Mouse (Mus musculus): ENCODE data around the gene Nfia. TPM values are rescaled to one million over a fixed set of nuclear protein-coding genes. Genes with fewer than 3 reads are reported as not detected.

Nfia gene
- polyA plus RNA-seq, 1 experiment from 2014 or later = 19.9 TPM

- 16% methylated on average over 4 of the region's 4 CpGs for WGBS
- Histone ChIP-seq H3K9ac (replicated peaks; ENCODE audit: low read length) (peak overlapping the region; percentile 6; the same call in 1 of the 2 replicates), H3K9me3 (ENCODE audit: low read length) (no peaks in the 10 kb centered on the region), H3K4me1 (ENCODE audit: insufficient read depth, low read length) (peaks cover 29% of the 10 kb centered on the region), H3K36me3 (ENCODE audit: insufficient read depth, low read length) (no peaks in the 10 kb centered on the region), H3K4me3 (ENCODE audit: low read length) (peak overlapping the region; percentile 21; the same call in 1 of the 2 replicates), H3K27ac (ENCODE audit: low read length) (peak overlapping the region; percentile 64), H3K4me2 (replicated peaks; ENCODE audit: low read depth, low read length) (peak overlapping the region; percentile 85), H3K27me3 (ENCODE audit: insufficient read depth, low read length) (peaks cover 17% of the 10 kb centered on the region)
- no peak for ATAC-seq (ENCODE audit: low FRiP score, low TSS enrichment)
Measured at GRCm38 (mm10) chr4:97774446-97774950, 2.0 kb downstream of the Nfia start.

DNA sequence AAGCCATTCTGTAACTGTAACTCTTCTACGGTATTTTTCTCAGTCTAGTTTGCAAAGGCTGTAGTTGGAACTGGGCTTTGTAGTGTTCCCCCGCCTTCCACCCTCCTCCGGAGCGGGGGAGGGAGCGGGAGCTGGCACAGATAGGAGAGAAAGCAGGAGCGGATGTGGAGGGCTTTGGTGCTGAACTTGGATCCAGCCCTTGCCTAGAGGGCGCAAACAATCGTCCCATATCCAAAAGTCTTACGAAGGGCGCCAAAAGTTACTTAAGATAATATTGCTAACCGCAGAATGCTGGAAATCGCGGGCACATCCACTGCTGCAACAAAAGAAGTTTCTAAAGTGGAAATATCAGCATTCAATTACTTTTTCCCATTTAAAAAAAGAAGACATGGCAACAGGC lies 2.5 kb downstream of the Nfia start:
- no peak for ATAC-seq (ENCODE audit: low FRiP score, low TSS enrichment)
- Histone ChIP-seq H3K4me1 (ENCODE audit: insufficient read depth, low read length) (peaks cover 29% of the 10 kb centered on the region), H3K4me2 (replicated peaks; ENCODE audit: low read depth, low read length) (peak overlapping the region; percentile 85), H3K9ac (replicated peaks; ENCODE audit: low read length) (peak overlapping the region; percentile 6), H3K36me3 (ENCODE audit: insufficient read depth, low read length) (no peaks in the 10 kb centered on the region), H3K4me3 (ENCODE audit: low read length) (peak overlapping the region; percentile 21), H3K27me3 (ENCODE audit: insufficient read depth, low read length) (peaks cover 19% of the 10 kb centered on the region), H3K27ac (ENCODE audit: low read length) (peak overlapping the region; percentile 64), H3K9me3 (ENCODE audit: low read length) (no peaks in the 10 kb centered on the region)
- WGBS = under 1% methylated on average over 13 of the region's 13 CpGs

GRCm38 (mm10) chr4:97775494-97776265 lies 3.1 kb downstream of the Nfia start:
- H3K27me3 ChIP-seq (ENCODE audit: insufficient read depth, low read length) = peaks cover 22% of the 10 kb centered on the region
- H3K4me1 ChIP-seq (ENCODE audit: insufficient read depth, low read length) = peaks cover 29% of the 10 kb centered on the region
- H3K9me3 ChIP-seq (ENCODE audit: low read length) = no peaks in the 10 kb centered on the region
- H3K9ac ChIP-seq (replicated peaks; ENCODE audit: low read length) = peak overlapping the region; percentile 60
- WGBS = 2% methylated on average over 20 of the region's 20 CpGs
- no peaks in the 10 kb centered on the region for H3K36me3 ChIP-seq (ENCODE audit: insufficient read depth, low read length)
- peak overlapping the region; percentile 85 for H3K4me2 ChIP-seq (replicated peaks; ENCODE audit: low read depth, low read length)
- no peak for ATAC-seq (ENCODE audit: low FRiP score, low TSS enrichment)
- H3K4me3 ChIP-seq (ENCODE audit: low read length) = peak overlapping the region; percentile 21
- peak overlapping the region; percentile 76 for H3K27ac ChIP-seq (ENCODE audit: low read length)

DNA sequence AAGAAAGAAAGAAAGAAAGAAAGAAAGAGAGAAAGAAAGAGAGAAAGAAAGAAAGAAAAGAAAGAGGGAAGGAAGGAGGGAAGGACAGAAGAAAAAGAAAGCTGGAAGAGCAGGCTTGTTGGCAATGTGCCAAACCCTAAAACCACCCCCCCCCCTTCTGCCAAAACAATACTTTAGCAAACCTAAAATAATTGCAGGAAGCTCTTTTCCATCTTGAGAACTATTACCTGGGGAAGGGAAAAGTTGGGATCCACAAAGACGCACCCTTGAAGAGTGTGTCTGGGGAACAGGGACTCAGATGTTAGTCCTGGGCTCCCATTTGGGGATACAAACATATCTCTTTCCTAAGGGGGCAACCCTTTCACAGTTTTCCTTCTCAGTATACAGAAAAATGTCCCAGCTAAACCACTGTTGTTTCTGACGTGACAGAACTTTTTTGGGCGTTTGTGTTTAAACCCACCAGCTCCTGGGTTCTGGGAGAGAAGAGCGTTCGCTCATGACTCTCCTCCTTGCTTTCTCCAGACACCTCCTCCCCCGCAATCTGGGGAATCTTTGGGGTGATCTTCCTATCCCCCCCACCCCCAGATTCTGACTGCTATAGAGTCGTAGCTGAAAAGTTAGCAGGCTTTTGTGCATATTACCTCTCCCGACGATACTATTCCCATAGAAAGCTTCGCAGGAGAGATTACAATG lies 4.0 kb downstream of the Nfia start:
- H3K9ac ChIP-seq (replicated peaks; ENCODE audit: low read length) = peak overlapping the region; percentile 93
- peak overlapping the region; percentile 85 for H3K4me2 ChIP-seq (replicated peaks; ENCODE audit: low read depth, low read length)
- WGBS = under 1% methylated on average over 10 of the region's 10 CpGs
- peaks cover 26% of the 10 kb centered on the region for H3K27me3 ChIP-seq (ENCODE audit: insufficient read depth, low read length)
- no peak for ATAC-seq (ENCODE audit: low FRiP score, low TSS enrichment)
- H3K4me3 ChIP-seq (ENCODE audit: low read length) = peak overlapping the region; percentile 80
- no peaks in the 10 kb centered on the region for H3K9me3 ChIP-seq (ENCODE audit: low read length)
- H3K36me3 ChIP-seq (ENCODE audit: insufficient read depth, low read length) = no peaks in the 10 kb centered on the region
- peak overlapping the region; percentile 81 for H3K27ac ChIP-seq (ENCODE audit: low read length)
- H3K4me1 ChIP-seq (ENCODE audit: insufficient read depth, low read length) = peaks cover 27% of the 10 kb centered on the region

GRCm38 (mm10) chr4:97777081-97777705 lies 4.7 kb downstream of the Nfia start:
- peak overlapping the region; percentile 93 for H3K9ac ChIP-seq (replicated peaks; ENCODE audit: low read length)
- no peaks in the 10 kb centered on the region for H3K9me3 ChIP-seq (ENCODE audit: low read length)
- peak overlapping the region; percentile 80 for H3K4me3 ChIP-seq (ENCODE audit: low read length)
- 0% methylated on average over 58 of the region's 77 CpGs for WGBS
- H3K4me1 ChIP-seq (ENCODE audit: insufficient read depth, low read length) = peaks cover 24% of the 10 kb centered on the region
- peak; percentile 58 for ATAC-seq (ENCODE audit: low FRiP score, low TSS enrichment)
- peak overlapping the region; percentile 85 for H3K4me2 ChIP-seq (replicated peaks; ENCODE audit: low read depth, low read length)
- no peaks in the 10 kb centered on the region for H3K36me3 ChIP-seq (ENCODE audit: insufficient read depth, low read length)
- peaks cover 29% of the 10 kb centered on the region for H3K27me3 ChIP-seq (ENCODE audit: insufficient read depth, low read length)
- peak overlapping the region; percentile 81 for H3K27ac ChIP-seq (ENCODE audit: low read length)

DNA sequence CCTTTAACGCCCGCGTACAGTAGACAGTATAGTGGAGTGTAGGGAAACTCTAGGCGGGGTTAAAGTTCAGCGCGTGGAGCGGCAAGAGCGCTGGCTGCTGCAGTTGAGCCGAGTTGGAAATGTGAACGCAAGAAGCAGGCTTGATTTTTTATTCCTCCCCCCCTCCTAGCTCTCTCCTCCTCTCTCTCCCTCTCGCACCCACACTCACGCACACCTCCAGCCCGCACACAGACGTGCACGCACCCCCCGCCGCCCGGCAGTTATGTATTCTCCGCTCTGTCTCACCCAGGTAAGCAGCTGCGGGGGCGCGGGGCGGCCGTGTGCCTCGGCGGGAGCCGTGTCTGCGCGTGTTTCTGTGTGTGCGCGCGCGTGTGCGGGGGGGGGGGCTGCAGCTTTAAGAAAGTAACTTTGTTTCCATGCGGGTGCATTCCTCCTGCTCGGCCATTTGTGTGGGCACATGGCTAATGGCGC lies 5.2 kb downstream of the Nfia start, which contains the start of gene E130114P18Rik:
TSS of gene E130114P18Rik (minus strand) at position 373 of the 471 bp plus-strand sequence.
- Histone ChIP-seq H3K9ac (replicated peaks; ENCODE audit: low read length) (peak within 1 kb of the TSS; percentile 93), H3K4me3 (ENCODE audit: low read length) (peak within 1 kb of the TSS; percentile 80), H3K4me1 (ENCODE audit: insufficient read depth, low read length) (peaks cover 24% of the 10 kb centered on the region), H3K27ac (ENCODE audit: low read length) (peak within 1 kb of the TSS; percentile 81), H3K4me2 (replicated peaks; ENCODE audit: low read depth, low read length) (peak within 1 kb of the TSS; percentile 85), H3K36me3 (ENCODE audit: insufficient read depth, low read length) (no peaks in the 10 kb centered on the region), H3K27me3 (ENCODE audit: insufficient read depth, low read length) (peaks cover 31% of the 10 kb centered on the region), H3K9me3 (ENCODE audit: low read length) (no peaks in the 10 kb centered on the region)
- under 1% methylated on average over 37 of the region's 37 CpGs for WGBS
- ATAC-seq (ENCODE audit: low FRiP score, low TSS enrichment) = peak; percentile 81

DNA sequence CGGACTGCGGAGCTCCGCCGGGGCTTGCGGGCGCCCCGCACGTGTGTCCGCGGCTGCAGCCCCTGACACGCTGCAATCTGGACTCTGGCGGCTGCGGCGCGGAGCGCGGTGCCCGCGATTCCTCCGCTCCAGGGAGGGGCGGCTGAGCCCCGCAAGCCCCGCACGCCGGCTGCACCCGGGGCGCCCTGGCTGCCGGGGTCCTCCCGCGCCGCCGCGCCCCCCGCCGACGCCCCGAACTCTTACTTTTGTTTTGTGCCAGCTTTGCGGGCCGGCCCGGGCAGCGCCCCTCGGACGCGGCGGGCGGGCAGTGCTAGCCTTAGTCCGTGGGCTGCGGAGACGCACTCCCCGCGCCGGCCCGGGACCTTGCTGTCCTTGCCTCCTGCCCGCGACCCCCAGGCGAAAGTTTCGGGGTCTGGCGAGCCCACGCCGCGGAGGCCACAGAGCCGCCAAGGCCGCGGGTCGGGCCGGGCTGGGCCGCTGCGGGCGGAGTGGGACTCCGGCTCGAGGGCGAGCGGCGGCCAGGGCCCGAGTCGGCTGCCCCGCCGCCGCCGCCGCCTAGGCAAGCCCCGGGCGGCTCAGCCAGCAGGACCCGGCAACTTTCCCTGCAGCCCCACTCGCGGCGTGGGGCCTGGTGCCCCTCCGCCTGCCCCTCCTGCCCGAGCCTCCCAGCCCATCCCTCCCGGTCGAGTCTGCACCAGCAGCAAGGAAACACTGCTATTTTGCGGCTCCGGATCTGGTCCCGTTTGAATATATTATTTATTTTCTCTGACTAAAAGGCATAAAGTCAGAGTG lies 5.9 kb downstream of the Nfia start:
- H3K4me2 ChIP-seq (replicated peaks; ENCODE audit: low read depth, low read length) = peak overlapping the region; percentile 85
- H3K9ac ChIP-seq (replicated peaks; ENCODE audit: low read length) = peak overlapping the region; percentile 93
- ATAC-seq (ENCODE audit: low FRiP score, low TSS enrichment) = no peak
- peak overlapping the region; percentile 81 for H3K27ac ChIP-seq (ENCODE audit: low read length)
- WGBS = under 1% methylated on average over 75 of the region's 94 CpGs
- peak overlapping the region; percentile 80 for H3K4me3 ChIP-seq (ENCODE audit: low read length)
- no peaks in the 10 kb centered on the region for H3K9me3 ChIP-seq (ENCODE audit: low read length)
- H3K4me1 ChIP-seq (ENCODE audit: insufficient read depth, low read length) = peaks cover 24% of the 10 kb centered on the region
- 0 out of 2 replicates have a peak, but pooled peaks cover 4% of the 10 kb centered on the region for H3K36me3 ChIP-seq (ENCODE audit: insufficient read depth, low read length)
- peaks cover 36% of the 10 kb centered on the region for H3K27me3 ChIP-seq (ENCODE audit: insufficient read depth, low read length)

DNA sequence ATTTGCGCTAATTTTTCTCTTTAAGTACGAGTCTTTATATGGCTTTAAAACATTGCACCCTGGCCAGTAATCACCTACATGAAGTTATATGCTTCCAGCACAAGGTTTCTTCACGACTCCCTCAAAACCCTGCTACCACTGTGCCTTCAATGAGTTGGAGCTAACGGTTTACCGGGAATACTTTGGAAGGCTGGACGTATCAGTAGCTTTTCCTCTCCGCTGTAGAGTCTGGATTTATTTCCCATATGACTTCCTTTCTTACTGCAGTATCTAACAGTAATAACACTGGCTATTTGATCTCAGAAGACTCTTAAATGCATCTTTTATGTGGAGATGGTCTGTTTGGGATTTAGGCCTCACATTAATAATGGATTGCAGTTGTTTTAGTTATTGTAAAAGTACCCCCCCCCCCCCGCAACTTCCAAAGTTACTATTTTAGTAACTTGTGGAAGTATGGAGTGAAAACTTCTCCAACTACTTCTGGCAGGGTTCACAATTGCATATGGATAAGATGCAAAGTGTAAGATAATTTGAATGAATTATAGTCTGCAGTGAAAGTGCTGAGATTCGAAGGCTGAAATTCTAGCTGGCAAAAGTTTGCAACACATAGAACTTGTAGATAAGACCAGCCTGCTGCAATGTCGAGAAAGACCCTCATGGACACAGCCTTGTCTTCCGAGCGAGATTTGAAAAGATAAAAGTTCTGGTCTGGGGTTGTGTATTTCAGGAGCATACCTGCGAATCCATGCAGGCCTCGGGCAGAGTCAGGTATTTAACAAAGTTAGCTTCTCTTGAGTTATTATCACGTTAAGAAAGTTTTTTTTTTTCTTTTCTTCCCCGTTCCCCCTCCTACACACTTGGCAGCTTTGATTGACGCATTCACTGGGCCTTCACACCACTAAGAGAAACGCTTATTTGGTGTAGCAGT lies 6.7 kb downstream of the Nfia start:
- H3K4me3 ChIP-seq (ENCODE audit: low read length) = peak overlapping the region; percentile 80
- H3K9me3 ChIP-seq (ENCODE audit: low read length) = no peaks in the 10 kb centered on the region
- 0 out of 2 replicates have a peak, but pooled peaks cover 5% of the 10 kb centered on the region for H3K36me3 ChIP-seq (ENCODE audit: insufficient read depth, low read length)
- peak overlapping the region; percentile 81 for H3K27ac ChIP-seq (ENCODE audit: low read length)
- peaks cover 21% of the 10 kb centered on the region for H3K4me1 ChIP-seq (ENCODE audit: insufficient read depth, low read length)
- WGBS = 7% methylated on average over 18 of the region's 18 CpGs
- peaks cover 33% of the 10 kb centered on the region for H3K27me3 ChIP-seq (ENCODE audit: insufficient read depth, low read length)
- H3K9ac ChIP-seq (replicated peaks; ENCODE audit: low read length) = peak overlapping the region; percentile 93
- H3K4me2 ChIP-seq (replicated peaks; ENCODE audit: low read depth, low read length) = peak overlapping the region; percentile 85
- ATAC-seq (ENCODE audit: low FRiP score, low TSS enrichment) = no peak

All from kidney, embryonic 16.5 days (tissue).